Mouse (Mus musculus) granulocyte monocyte progenitor cell, adult 5-6 weeks (primary cell): ENCODE results near the gene Ppm1l. TPM values are rescaled to one million over a fixed set of nuclear protein-coding genes. Genes with fewer than 3 reads are reported as not detected.
"Not testable (repeated sequence)": the region's sequence is repeated elsewhere in the genome, so short reads cannot be mapped to it uniquely, and the experiment has no call there.

Source experiments
- ATAC-seq: replicated peaks from 2 replicates; pipeline ENCODE4 v1.8.0; 2016; ENCODE audit warnings: mild to moderate bottlenecking, moderate TSS enrichment, inconsistent platforms; ENCODE audit not compliant: poor library complexity, severe bottlenecking
- total RNA-seq, 2 experiments: library from RNA; stranded (forward) in 1 of 2; stranded (reverse) in 1 of 2; fragments of 200-712, 200-1000 nt in 1 of 2; fragments of >200 nt in 1 of 2; fragmentation: Nextera tagmentation in 1 of 2; gene quantifications; 2 replicates each; pipeline ENCODE4 v1.2.3; 2014 to 2017

The Ppm1l gene
- total RNA-seq, 2 experiments from 2014 or later, result 0.72 to 1.3 TPM

DNA sequence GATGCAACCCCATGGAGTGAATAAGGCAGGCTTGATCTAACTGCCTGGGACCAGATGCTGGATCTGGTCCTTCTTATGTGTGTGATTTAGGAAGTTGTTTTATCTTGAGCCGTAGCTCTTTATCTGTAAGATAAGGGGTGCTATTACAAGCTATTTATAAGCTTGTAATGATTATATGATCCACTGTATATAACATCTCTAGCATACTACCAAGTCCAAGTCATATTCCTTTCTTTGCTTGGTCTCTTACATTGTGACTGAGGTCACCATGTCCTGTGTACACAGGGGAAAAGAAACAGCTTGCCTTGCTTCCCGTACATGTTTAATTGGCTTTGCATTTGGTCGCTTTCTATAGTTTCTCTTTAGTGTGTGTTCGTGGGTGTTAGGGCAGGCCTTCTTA lies 46.2 kb downstream of the Ppm1l start:
- ATAC-seq, result no peak

DNA sequence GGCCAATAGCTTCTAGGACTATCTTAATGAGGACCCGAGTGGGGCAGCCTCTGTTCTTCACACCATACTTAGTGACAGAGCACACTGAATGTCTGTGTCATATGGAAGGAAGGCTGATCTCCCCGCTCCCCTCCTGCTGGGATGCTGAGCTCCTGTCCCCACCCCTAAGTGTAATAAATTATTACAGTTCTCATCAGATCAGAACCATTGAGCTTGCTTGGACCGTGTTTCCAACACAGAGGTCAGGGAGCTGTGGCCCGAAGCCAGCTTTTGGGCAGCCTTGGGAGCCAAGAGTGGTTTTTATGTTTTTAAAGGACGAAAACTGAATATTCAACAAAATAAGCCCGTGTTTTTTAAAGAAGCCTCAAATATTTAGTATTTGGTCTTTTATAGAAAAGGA lies 47.5 kb downstream of the Ppm1l start:
- no peak for ATAC-seq

GRCm38 (mm10) chr3:69367916-69368315 lies 51.3 kb downstream of the Ppm1l start:
- ATAC-seq, result no peak

GRCm38 (mm10) chr3:69372731-69373130 lies 56.1 kb downstream of the Ppm1l start:
- no peak for ATAC-seq

- ATAC-seq, result peak; percentile 98
Observed at GRCm38 (mm10) chr3:69373544-69374306, 57.1 kb downstream of the Ppm1l start.

- ATAC-seq, result no peak; the same call in 1 of the 2 replicates
Observed at GRCm38 (mm10) chr3:69374538-69374937, 57.9 kb downstream of the Ppm1l start.

DNA sequence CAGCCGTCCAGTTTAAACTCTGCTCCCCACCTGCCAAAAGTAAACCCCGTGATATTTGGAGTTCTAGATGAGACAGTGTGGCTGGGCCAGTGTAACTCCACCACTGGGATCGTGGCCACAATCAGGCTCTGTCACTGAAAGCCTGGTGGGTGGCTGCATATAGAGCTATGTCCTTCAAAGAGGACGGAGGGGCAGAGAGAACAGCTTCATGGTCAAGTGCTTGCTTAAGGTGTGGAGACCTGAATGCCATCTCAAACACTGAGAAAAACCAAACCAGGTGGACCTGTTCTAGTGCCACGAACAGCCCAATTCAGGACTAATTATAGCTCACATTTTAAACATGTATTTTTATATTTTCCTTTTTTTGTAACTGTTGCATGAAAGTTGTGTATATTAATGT lies 58.3 kb downstream of the Ppm1l start:
- ATAC-seq, result no peak

- ATAC-seq, result no peak
Observed at GRCm38 (mm10) chr3:69381213-69381612, 64.6 kb downstream of the Ppm1l start.

DNA sequence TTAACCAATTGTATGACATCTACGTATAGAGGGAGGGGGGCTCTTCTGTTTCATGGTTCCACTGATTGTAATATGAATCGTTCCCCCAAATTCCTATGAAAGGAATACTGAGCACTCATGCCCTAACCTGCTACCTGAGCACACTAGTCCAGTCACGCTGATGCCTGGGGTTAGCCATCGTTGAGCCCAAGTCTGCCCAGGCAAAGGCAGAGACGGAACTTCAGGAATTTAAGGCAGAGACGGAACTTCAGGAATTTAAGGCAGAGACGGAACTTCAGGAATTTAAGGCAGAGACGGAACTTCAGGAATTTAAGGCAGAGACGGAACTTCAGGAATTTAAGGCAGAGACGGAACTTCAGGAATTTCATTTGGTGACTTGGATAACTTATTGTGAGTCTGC lies 75.2 kb downstream of the Ppm1l start:
- ATAC-seq, result not testable (repeated sequence)

- no peak for ATAC-seq
Observed at GRCm38 (mm10) chr3:69392298-69392697, 75.6 kb downstream of the Ppm1l start.

DNA sequence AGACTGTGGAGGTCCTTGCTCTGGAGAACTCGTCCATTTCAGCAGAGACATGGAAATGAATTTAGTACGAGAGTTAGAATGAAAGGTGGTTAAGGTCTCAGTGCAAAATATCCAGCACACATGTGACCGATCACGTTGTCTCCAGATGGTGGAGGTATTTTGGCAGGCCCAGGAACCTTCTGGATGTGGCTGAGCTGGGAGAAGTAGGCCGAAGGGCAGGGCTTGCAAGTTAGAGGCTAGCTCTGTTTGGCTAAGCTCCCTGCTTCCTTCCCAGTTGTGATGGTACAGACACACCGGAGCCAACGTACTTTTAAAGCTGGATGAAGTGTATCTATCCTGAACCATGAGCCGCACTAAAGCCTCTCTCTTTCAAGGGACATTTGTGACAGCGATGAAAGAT lies 76.4 kb downstream of the Ppm1l start:
- no peak for ATAC-seq

DNA sequence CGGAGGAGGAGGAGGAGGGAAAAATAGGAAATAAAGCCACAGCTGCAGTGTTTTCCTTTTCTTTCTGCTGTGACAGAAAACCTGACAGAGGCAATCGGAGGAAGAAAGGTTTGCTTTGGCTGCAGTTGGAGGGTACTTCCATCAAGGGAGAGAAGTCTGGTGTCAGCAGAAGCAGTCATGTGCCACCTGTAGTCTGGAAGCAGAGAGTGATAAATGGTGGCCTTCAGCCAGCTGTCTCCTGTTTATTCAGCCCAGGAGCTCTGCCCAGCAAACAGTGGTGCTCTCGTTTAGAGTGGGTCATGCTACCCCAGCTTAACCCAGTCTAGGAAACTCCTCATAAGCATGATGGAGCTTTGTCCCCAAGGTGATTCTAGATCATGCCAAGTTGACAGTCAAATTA lies 77.3 kb downstream of the Ppm1l start:
- ATAC-seq, result no peak

DNA sequence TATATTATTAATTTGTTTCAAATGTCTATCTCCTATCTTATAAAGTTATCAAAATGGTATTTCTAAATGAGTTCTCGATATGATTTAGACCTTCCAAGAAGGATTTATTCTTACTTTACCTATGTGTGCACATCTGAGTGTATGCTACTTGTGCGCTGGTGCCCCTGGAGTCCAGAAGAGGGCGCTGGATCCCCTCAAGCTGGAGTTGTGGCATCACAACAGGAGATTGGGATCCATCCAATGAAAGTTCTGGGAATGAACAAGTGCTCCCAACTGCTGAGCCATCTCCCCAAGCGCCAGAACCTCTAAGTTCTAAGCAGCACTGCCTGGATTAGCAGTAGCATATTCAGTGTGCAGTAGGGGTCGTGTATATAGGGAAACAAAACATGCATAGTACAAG lies 78.4 kb downstream of the Ppm1l start:
- no peak for ATAC-seq

- ATAC-seq, result no peak
Observed at GRCm38 (mm10) chr3:69397733-69398132, 81.1 kb downstream of the Ppm1l start.

DNA sequence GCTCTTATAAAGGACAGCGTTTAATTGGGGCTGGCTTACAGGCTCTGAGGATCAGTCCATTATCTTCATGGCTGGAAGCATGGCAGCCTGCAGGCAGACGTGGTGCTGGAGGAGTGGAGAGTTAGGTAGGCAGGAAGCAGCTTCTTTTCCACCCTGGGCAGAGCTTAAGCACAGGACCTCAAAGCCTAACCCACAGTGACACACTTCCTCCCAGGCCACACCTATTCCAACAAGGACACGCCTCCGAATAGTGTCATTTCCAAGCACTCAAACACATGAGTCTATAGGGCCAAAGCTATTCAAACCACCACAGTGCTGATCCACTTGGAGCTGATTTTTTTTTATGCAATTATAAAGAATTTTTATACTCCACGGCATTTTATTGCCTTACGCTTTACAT lies 82.7 kb downstream of the Ppm1l start:
- ATAC-seq, result no peak

DNA sequence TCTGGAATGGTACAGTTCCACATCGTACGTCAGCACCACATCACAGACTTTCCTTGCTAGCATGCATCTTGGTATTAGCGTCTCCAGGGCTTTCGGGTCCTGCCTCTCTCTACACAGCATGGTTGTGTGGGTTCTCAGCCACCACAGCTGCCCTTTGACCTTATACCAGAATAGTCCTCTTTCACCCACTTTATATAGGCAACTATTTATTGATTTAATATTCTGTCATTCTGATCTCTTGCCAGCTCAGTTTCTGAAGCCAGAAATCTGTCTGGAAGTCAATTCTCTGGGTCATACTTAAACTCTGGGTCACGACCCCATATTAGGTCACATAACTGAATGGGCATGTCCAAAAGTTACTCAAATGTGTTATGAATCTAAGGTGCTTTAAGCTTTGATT lies 86.5 kb downstream of the Ppm1l start:
- ATAC-seq, result no peak

DNA sequence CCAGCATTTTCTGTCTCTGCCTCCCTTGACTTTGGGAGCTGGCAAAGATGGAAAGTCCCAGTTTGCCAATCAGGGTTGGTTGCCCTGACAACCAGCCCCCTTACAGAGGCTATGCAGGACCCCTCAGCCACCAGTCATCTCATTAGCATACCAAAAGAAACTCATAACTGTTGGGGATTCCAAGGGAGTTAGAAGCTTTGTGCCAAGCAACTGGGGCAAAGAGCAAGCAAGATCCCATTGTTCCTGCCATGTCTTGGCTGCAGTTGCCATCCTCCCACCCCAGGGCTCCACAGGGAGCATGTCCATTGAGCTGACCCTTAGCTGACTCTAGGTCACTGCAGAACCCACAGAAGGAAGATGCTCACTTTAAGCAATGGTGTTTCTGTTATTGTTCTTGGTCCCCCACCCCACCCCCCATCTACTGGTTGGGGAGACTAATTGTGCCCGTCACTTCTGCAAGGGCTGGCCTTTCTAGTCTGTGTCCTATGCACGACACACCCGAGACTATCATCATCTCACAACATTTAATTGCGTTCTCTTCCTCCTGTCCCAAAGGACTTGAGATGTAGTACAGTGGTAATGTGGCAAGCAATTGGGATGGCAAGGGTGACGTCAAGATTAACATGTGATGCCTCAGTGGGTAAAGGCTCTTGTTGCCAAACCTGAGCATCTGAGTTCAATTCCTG lies 89.7 kb downstream of the Ppm1l start:
- no peak for ATAC-seq

- ATAC-seq, result peak; percentile 17; the same call in 1 of the 2 replicates
Observed at GRCm38 (mm10) chr3:69408064-69408463, 91.4 kb downstream of the Ppm1l start.

GRCm38 (mm10) chr3:69416112-69416511 lies 99.5 kb downstream of the Ppm1l start:
- no peak for ATAC-seq

GRCm38 (mm10) chr3:69422741-69423140 lies 106.1 kb downstream of the Ppm1l start:
- no peak for ATAC-seq

GRCm38 (mm10) chr3:69423371-69423770 lies 106.7 kb downstream of the Ppm1l start:
- no peak for ATAC-seq

- not testable (repeated sequence) for ATAC-seq
Observed at GRCm38 (mm10) chr3:69424781-69425180, 108.1 kb downstream of the Ppm1l start.
